Mouse (Mus musculus) midbrain, embryonic 13.5 days (tissue): ENCODE measurements around the gene Arid5b. TPM values are rescaled to one million over a fixed set of nuclear protein-coding genes. Genes with fewer than 3 reads are reported as not detected.
A peak's percentile ranks its signal among the peaks of the same experiment; 100 is the strongest.

Experiments
- ATAC-seq: fragments of 200-750 bp; cut with Nextera tagmentation; 2 replicates; pipeline ENCODE4 v1.8.0; 2017; ENCODE audit warnings: mild to moderate bottlenecking, moderate TSS enrichment, moderate library complexity
- H3K27ac ChIP-seq: fragments of 300-500 bp; sonication (generic); 2 replicates; pipeline ENCODE4 v1.5.1; 2015; ENCODE audit warnings: inconsistent platforms, mild to moderate bottlenecking, moderate library complexity
- H3K27me3 ChIP-seq: fragments of 300-500 bp; sonication (generic); 2 replicates; pipeline ENCODE4 v1.6.1; 2015; ENCODE audit warnings: mild to moderate bottlenecking, inconsistent platforms
- H3K36me3 ChIP-seq: fragments of 300-500 bp; sonication (generic); 2 replicates; pipeline ENCODE4 v1.6.1; 2015; ENCODE audit warnings: mild to moderate bottlenecking, inconsistent platforms
- H3K4me1 ChIP-seq: fragments of 300-500 bp; sonication (generic); replicated peaks from 2 replicates; pipeline ENCODE4 v1.6.1; 2015; ENCODE audit warnings: inconsistent platforms
- H3K4me2 ChIP-seq: fragments of 300-500 bp; sonication (generic); replicated peaks from 2 replicates; pipeline ENCODE4 v1.6.1; 2015; ENCODE audit warnings: moderate library complexity, mild to moderate bottlenecking, inconsistent platforms
- H3K4me3 ChIP-seq: fragments of 300-500 bp; sonication (generic); replicated peaks from 2 replicates; pipeline ENCODE4 v1.5.1; 2015; ENCODE audit warnings: mild to moderate bottlenecking, inconsistent platforms
- H3K9ac ChIP-seq: fragments of 300-500 bp; sonication (generic); replicated peaks from 2 replicates; pipeline ENCODE4 v1.6.1; 2015; ENCODE audit warnings: mild to moderate bottlenecking, inconsistent platforms
- H3K9me3 ChIP-seq: fragments of 300-500 bp; sonication (generic); 2 replicates; pipeline ENCODE4 v1.6.1; 2016; ENCODE audit warnings: mild to moderate bottlenecking, inconsistent platforms
- WGBS: fragments of 180-500 bp; shearing (Covaris S2); methylation state at CpG from one replicate; pipeline ENCODE4 v1.1.7; 2015; 5-methylcytosine and 5-hydroxymethylcytosine counted together
- polyA plus RNA-seq: library from polyadenylated mRNA; unstranded; fragments of >200 nt; fragmentation: Nextera tagmentation; extraction: Ambion mirVana; gene quantifications from 2 replicates; pipeline ENCODE4 v1.2.1, GENCODE M21; 2015

Arid5b gene
- 18.0 and 20.5 TPM in 2 replicates for polyA plus RNA-seq

- Histone ChIP-seq H3K27ac (peak within 1 kb of the TSS; percentile 86), H3K9ac (peak within 1 kb of the TSS; percentile 76), H3K4me2 (peak within 1 kb of the TSS; percentile 84), H3K36me3 (no peaks in the 10 kb centered on the region), H3K9me3 (no peaks in the 10 kb centered on the region), H3K27me3 (no peaks in the 10 kb centered on the region), H3K4me1 (peaks cover 51% of the 10 kb centered on the region), H3K4me3 (peak within 1 kb of the TSS; percentile 62)
- under 1% methylated on average over 24 of the region's 24 CpGs for WGBS
- no peak for ATAC-seq
Measured at GRCm38 (mm10) chr10:68278632-68279361, at the start of gene Arid5b. Gene Arid5b (minus strand): TSS chr10:68278740.

GRCm38 (mm10) chr10:68325378-68325777, 46.8 kb upstream of the Arid5b start:
- no peaks in the 10 kb centered on the region for H3K9me3 ChIP-seq
- ATAC-seq: no peak
- H3K9ac ChIP-seq: no peak overlapping the region
- H3K4me2 ChIP-seq: no peak overlapping the region
- 88% methylated on average over 6 of the region's 6 CpGs for WGBS
- H3K4me3 ChIP-seq: no peak overlapping the region
- no peaks in the 10 kb centered on the region for H3K36me3 ChIP-seq
- H3K27ac ChIP-seq: no peak overlapping the region
- H3K4me1 ChIP-seq: no peaks in the 10 kb centered on the region
- H3K27me3 ChIP-seq: no peaks in the 10 kb centered on the region

GRCm38 (mm10) chr10:68324061-68324460, 45.5 kb upstream of the Arid5b start:
- WGBS: 72% methylated on average over 11 of the region's 11 CpGs
- no peaks in the 10 kb centered on the region for H3K27me3 ChIP-seq
- no peak overlapping the region for H3K4me3 ChIP-seq
- peak overlapping the region; percentile 23; the same call in 1 of the 2 replicates for H3K4me2 ChIP-seq
- no peaks in the 10 kb centered on the region for H3K36me3 ChIP-seq
- no peaks in the 10 kb centered on the region for H3K9me3 ChIP-seq
- H3K27ac ChIP-seq: no peak overlapping the region
- no peak overlapping the region for H3K9ac ChIP-seq
- no peaks in the 10 kb centered on the region for H3K4me1 ChIP-seq
- no peak for ATAC-seq

GRCm38 (mm10) chr10:68323167-68323566, 44.6 kb upstream of the Arid5b start:
- no peaks in the 10 kb centered on the region for H3K36me3 ChIP-seq
- H3K27ac ChIP-seq: no peak overlapping the region
- H3K4me3 ChIP-seq: no peak overlapping the region
- H3K27me3 ChIP-seq: no peaks in the 10 kb centered on the region
- no peak for ATAC-seq
- 79% methylated on average over 3 of the region's 3 CpGs for WGBS
- H3K4me1 ChIP-seq: no peaks in the 10 kb centered on the region
- H3K4me2 ChIP-seq: no peak overlapping the region
- H3K9me3 ChIP-seq: no peaks in the 10 kb centered on the region
- H3K9ac ChIP-seq: no peak overlapping the region

- ATAC-seq: no peak
- WGBS: 76% methylated on average over 4 of the region's 4 CpGs
- H3K36me3 ChIP-seq: no peaks in the 10 kb centered on the region
- no peak overlapping the region for H3K4me3 ChIP-seq
- no peak overlapping the region for H3K27ac ChIP-seq
- H3K4me1 ChIP-seq: no peaks in the 10 kb centered on the region
- no peaks in the 10 kb centered on the region for H3K27me3 ChIP-seq
- no peak overlapping the region for H3K9ac ChIP-seq
- no peaks in the 10 kb centered on the region for H3K9me3 ChIP-seq
- no peak overlapping the region for H3K4me2 ChIP-seq
Measured at GRCm38 (mm10) chr10:68320986-68321385, 42.4 kb upstream of the Arid5b start.

- Histone ChIP-seq H3K27me3 (no peaks in the 10 kb centered on the region), H3K4me1 (no peaks in the 10 kb centered on the region), H3K4me2 (no peak overlapping the region), H3K9ac (no peak overlapping the region), H3K27ac (no peak overlapping the region), H3K36me3 (no peaks in the 10 kb centered on the region), H3K9me3 (no peaks in the 10 kb centered on the region), H3K4me3 (no peak overlapping the region)
- ATAC-seq: no peak
- WGBS: 93% methylated on average over 5 of the region's 5 CpGs
Measured at GRCm38 (mm10) chr10:68320496-68320895, 42.0 kb upstream of the Arid5b start.

GRCm38 (mm10) chr10:68319438-68319837, 40.9 kb upstream of the Arid5b start:
- Histone ChIP-seq H3K9me3 (no peaks in the 10 kb centered on the region), H3K27me3 (no peaks in the 10 kb centered on the region), H3K4me2 (no peak overlapping the region), H3K4me3 (no peak overlapping the region), H3K4me1 (no peaks in the 10 kb centered on the region), H3K27ac (no peak overlapping the region), H3K36me3 (no peaks in the 10 kb centered on the region), H3K9ac (no peak overlapping the region)
- no peak for ATAC-seq
- 69% methylated on average over 6 of the region's 6 CpGs for WGBS

GRCm38 (mm10) chr10:68318438-68318979, 40.0 kb upstream of the Arid5b start:
- Histone ChIP-seq H3K27me3 (no peaks in the 10 kb centered on the region), H3K9me3 (no peaks in the 10 kb centered on the region), H3K27ac (no peak overlapping the region), H3K36me3 (no peaks in the 10 kb centered on the region), H3K4me2 (no peak overlapping the region), H3K4me1 (no peaks in the 10 kb centered on the region), H3K4me3 (no peak overlapping the region), H3K9ac (no peak overlapping the region)
- no peak for ATAC-seq
- 77% methylated on average over 6 of the region's 6 CpGs for WGBS

- Histone ChIP-seq H3K4me1 (no peaks in the 10 kb centered on the region), H3K9ac (no peak overlapping the region), H3K4me3 (no peak overlapping the region), H3K36me3 (no peaks in the 10 kb centered on the region), H3K27ac (no peak overlapping the region), H3K27me3 (no peaks in the 10 kb centered on the region), H3K4me2 (no peak overlapping the region), H3K9me3 (no peaks in the 10 kb centered on the region)
- WGBS: 92% methylated on average over 8 of the region's 8 CpGs
- ATAC-seq: no peak
Measured at GRCm38 (mm10) chr10:68312734-68313133, 34.2 kb upstream of the Arid5b start.

GRCm38 (mm10) chr10:68301013-68301412, 22.5 kb upstream of the Arid5b start:
- Histone ChIP-seq H3K36me3 (no peaks in the 10 kb centered on the region), H3K9me3 (no peaks in the 10 kb centered on the region), H3K9ac (no peak overlapping the region), H3K4me2 (no peak overlapping the region), H3K27me3 (no peaks in the 10 kb centered on the region), H3K4me1 (no peaks in the 10 kb centered on the region), H3K27ac (no peak overlapping the region), H3K4me3 (no peak overlapping the region)
- no peak for ATAC-seq
- 88% methylated on average over 7 of the region's 7 CpGs for WGBS

GRCm38 (mm10) chr10:68289465-68289864, 10.9 kb upstream of the Arid5b start:
- no peaks in the 10 kb centered on the region for H3K4me1 ChIP-seq
- H3K9me3 ChIP-seq: 0 out of 2 replicates have a peak, but pooled peaks cover 10% of the 10 kb centered on the region
- ATAC-seq: no peak
- no peaks in the 10 kb centered on the region for H3K36me3 ChIP-seq
- H3K4me3 ChIP-seq: no peak overlapping the region
- H3K4me2 ChIP-seq: no peak overlapping the region
- H3K9ac ChIP-seq: no peak overlapping the region
- H3K27ac ChIP-seq: no peak overlapping the region
- 76% methylated on average over 4 of the region's 4 CpGs for WGBS
- no peaks in the 10 kb centered on the region for H3K27me3 ChIP-seq

GRCm38 (mm10) chr10:68282466-68283391, 4.2 kb upstream of the Arid5b start:
- Histone ChIP-seq H3K27me3 (no peaks in the 10 kb centered on the region), H3K4me3 (peak overlapping the region; percentile 37), H3K4me2 (peak overlapping the region; percentile 71), H3K36me3 (no peaks in the 10 kb centered on the region), H3K9ac (peak overlapping the region; percentile 36; the same call in 1 of the 2 replicates), H3K27ac (peak overlapping the region; percentile 86; the same call in 1 of the 2 replicates), H3K9me3 (no peaks in the 10 kb centered on the region), H3K4me1 (peaks cover 32% of the 10 kb centered on the region)
- peak; percentile 84 for ATAC-seq
- WGBS: 1% methylated on average over 27 of the region's 27 CpGs
